Mouse (Mus musculus) bone marrow macrophage, adult 2 months (primary cell): ENCODE measurements around the gene Hcn1.

Source experiments
- CTCF ChIP-seq: IDR thresholded peaks from 2 replicates; pipeline ENCODE4 v1.5.1; 2012; ENCODE audit warnings: low read depth, mild to moderate bottlenecking, low read length, moderate library complexity
- POLR2A ChIP-seq: IDR thresholded peaks from 2 replicates; pipeline ENCODE4 v1.6.1; 2012; ENCODE audit warnings: mild to moderate bottlenecking, low read depth, low read length, borderline replicate concordance

DNA sequence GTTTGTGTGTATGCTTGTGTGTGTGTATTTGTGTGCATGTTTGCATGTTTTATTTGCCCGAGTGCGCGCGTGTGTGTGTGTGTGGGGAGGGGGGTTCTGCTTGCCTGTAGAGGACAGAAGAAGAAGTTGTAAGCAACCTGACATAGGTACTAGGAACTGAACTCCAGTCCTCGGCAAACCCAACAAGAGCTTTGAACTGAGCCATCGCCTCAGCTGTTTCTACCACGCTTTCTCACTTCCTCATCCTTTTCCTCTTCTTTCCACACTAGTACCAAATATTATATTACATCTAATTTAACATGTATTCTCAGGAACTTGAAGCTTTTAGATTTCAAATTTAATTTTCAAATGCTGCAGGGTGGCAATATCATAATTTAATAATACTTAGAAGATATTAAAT is 236.1 kb downstream of the Hcn1 start:
- TF ChIP-seq CTCF, result no peak
- no peak for TF ChIP-seq POLR2A
